Mouse (Mus musculus): Measurements from ENCODE around the gene Clec2h. TPM values are rescaled to one million over a fixed set of nuclear protein-coding genes. Genes with fewer than 3 reads are reported as not detected.
"Not testable (repeated sequence)": the region's sequence is repeated elsewhere in the genome, so short reads cannot be mapped to it uniquely, and the experiment has no call there.

The Clec2h gene
- not detected for total RNA-seq (2022)

- DNase-seq (ENCODE audit: low spot score in 2 of 2) = no peak
Observed at GRCm38 (mm10) chr6:128662206-128662605, at the start of gene Clec2h. Gene Clec2h, plus strand, starts transcription at chr6:128662385.

GRCm38 (mm10) chr6:128622733-128623132, 39.5 kb upstream of the Clec2h start:
- peak in 1 of 2 experiments; percentile 15 for DNase-seq (ENCODE audit: low spot score in 2 of 2)

GRCm38 (mm10) chr6:128623433-128623832, 38.8 kb upstream of the Clec2h start, which contains the start of gene Klrb1a:
Gene Klrb1a, minus strand, starts transcription at chr6:128623533.
- DNase-seq (ENCODE audit: low spot score in 2 of 2) = not testable (repeated sequence)

GRCm38 (mm10) chr6:128624425-128624824, 37.8 kb upstream of the Clec2h start:
- peak in 1 of 2 experiments; percentile 30 for DNase-seq (ENCODE audit: low spot score in 2 of 2)

- DNase-seq (ENCODE audit: low spot score in 2 of 2) = not testable (repeated sequence)
Observed at GRCm38 (mm10) chr6:128625246-128625645, 36.9 kb upstream of the Clec2h start.

GRCm38 (mm10) chr6:128629771-128630739, 32.1 kb upstream of the Clec2h start:
- DNase-seq (ENCODE audit: low spot score in 2 of 2) = peak; percentile 12 to 22

GRCm38 (mm10) chr6:128630912-128631905, 31.0 kb upstream of the Clec2h start:
- DNase-seq (ENCODE audit: low spot score in 2 of 2) = not testable (repeated sequence)

- no peak for DNase-seq (ENCODE audit: low spot score in 2 of 2)
Observed at GRCm38 (mm10) chr6:128640673-128641072, 21.5 kb upstream of the Clec2h start.

GRCm38 (mm10) chr6:128641116-128641716, 21.0 kb upstream of the Clec2h start:
- DNase-seq (ENCODE audit: low spot score in 2 of 2) = no peak

- DNase-seq (ENCODE audit: low spot score in 2 of 2) = no peak
Observed at GRCm38 (mm10) chr6:128643999-128644398, 18.2 kb upstream of the Clec2h start.

- not testable (repeated sequence) for DNase-seq (ENCODE audit: low spot score in 2 of 2)
Observed at GRCm38 (mm10) chr6:128644694-128645093, 17.5 kb upstream of the Clec2h start.

- not testable (repeated sequence) for DNase-seq (ENCODE audit: low spot score in 2 of 2)
Observed at GRCm38 (mm10) chr6:128645708-128646107, 16.5 kb upstream of the Clec2h start.

- DNase-seq (ENCODE audit: low spot score in 2 of 2) = no peak
Observed at GRCm38 (mm10) chr6:128649681-128650080, 12.5 kb upstream of the Clec2h start.

- DNase-seq (ENCODE audit: low spot score in 2 of 2) = no peak
Observed at GRCm38 (mm10) chr6:128650187-128650586, 12.0 kb upstream of the Clec2h start.

GRCm38 (mm10) chr6:128650827-128651226, 11.4 kb upstream of the Clec2h start:
- DNase-seq (ENCODE audit: low spot score in 2 of 2) = not testable (repeated sequence)

- no peak for DNase-seq (ENCODE audit: low spot score in 2 of 2)
Observed at GRCm38 (mm10) chr6:128652938-128653337, 9.2 kb upstream of the Clec2h start.

GRCm38 (mm10) chr6:128661249-128661648, 936 bp upstream of the Clec2h start:
- DNase-seq (ENCODE audit: low spot score in 2 of 2) = no peak

- DNase-seq (ENCODE audit: low spot score in 2 of 2) = no peak
Observed at GRCm38 (mm10) chr6:128669936-128670335, 7.8 kb downstream of the Clec2h start.

- DNase-seq (ENCODE audit: low spot score in 2 of 2) = no peak
Observed at GRCm38 (mm10) chr6:128679574-128679973, 17.4 kb downstream of the Clec2h start.

GRCm38 (mm10) chr6:128701691-128702090, 39.5 kb downstream of the Clec2h start:
- DNase-seq (ENCODE audit: low spot score in 2 of 2) = no peak

GRCm38 (mm10) chr6:128722959-128723358, 60.8 kb downstream of the Clec2h start, which contains the start of gene Klrb1:
Gene Klrb1, minus strand, starts transcription at chr6:128723059.
- DNase-seq (ENCODE audit: low spot score in 2 of 2) = no peak

All from left cerebral cortex, adult 8-10 months (tissue).